Mouse (Mus musculus) heart, embryonic 11.5 days (tissue): ENCODE results near the gene Usp6nl. TPM values are rescaled to one million over a fixed set of nuclear protein-coding genes. Genes with fewer than 3 reads are reported as not detected.

Experiments used
- ATAC-seq: fragments of 200-750 bp; cut with Nextera tagmentation; replicated peaks from 2 replicates; pipeline ENCODE4 v1.8.0; 2017; ENCODE audit warnings: moderate library complexity; ENCODE audit not compliant: insufficient number of reproducible peaks, low FRiP score, low TSS enrichment
- H3K27ac ChIP-seq: fragments of 300-500 bp; sonication (generic); 2 replicates; pipeline ENCODE4 v1.5.1; 2014; ENCODE audit warnings: mild to moderate bottlenecking, low read depth, low read length
- H3K27me3 ChIP-seq: fragments of 300-500 bp; sonication (generic); 2 replicates; pipeline ENCODE4 v1.6.1; 2014; ENCODE audit warnings: mild to moderate bottlenecking, low read length, mixed read lengths; ENCODE audit not compliant: control insufficient read depth, insufficient read depth
- H3K36me3 ChIP-seq: fragments of 300-500 bp; sonication (generic); 2 replicates; pipeline ENCODE4 v1.6.1; 2014; ENCODE audit warnings: mild to moderate bottlenecking, low read length, moderate library complexity, mixed read lengths; ENCODE audit not compliant: control insufficient read depth, insufficient read depth
- H3K4me1 ChIP-seq: fragments of 300-500 bp; sonication (generic); 2 replicates; pipeline ENCODE4 v1.6.1; 2014; ENCODE audit warnings: low read length; ENCODE audit not compliant: control insufficient read depth, insufficient read depth
- H3K4me2 ChIP-seq: fragments of 300-500 bp; sonication (generic); 2 replicates; pipeline ENCODE4 v1.6.1; 2014; ENCODE audit warnings: mild to moderate bottlenecking, moderate library complexity
- H3K4me3 ChIP-seq: fragments of 300-500 bp; sonication (generic); 2 replicates; pipeline ENCODE4 v1.5.1; 2014; ENCODE audit warnings: low read depth, low read length
- H3K9ac ChIP-seq: fragments of 300-500 bp; sonication (generic); 2 replicates; pipeline ENCODE4 v1.6.1; 2014; ENCODE audit warnings: mild to moderate bottlenecking, low read depth, low read length, moderate library complexity
- H3K9me3 ChIP-seq: fragments of 300-500 bp; sonication (generic); replicated peaks from 2 replicates; pipeline ENCODE4 v1.6.1; 2016; ENCODE audit warnings: low read length; ENCODE audit not compliant: control insufficient read depth
- WGBS: fragments of 180-500 bp; shearing (Covaris S2); extraction: QIAGEN DNeasy Blood & Tissue Kit; methylation state at CpG from one replicate; pipeline ENCODE4 v1.1.7; 2014; ENCODE audit not compliant: insufficient replicate concordance; 5-methylcytosine and 5-hydroxymethylcytosine counted together
- polyA plus RNA-seq: library from polyadenylated mRNA; unstranded; fragments of >200 nt; fragmentation: Nextera tagmentation; extraction: Ambion mirVana; gene quantifications from 2 replicates; pipeline ENCODE4 v1.2.1, GENCODE M21; 2014

Gene Usp6nl
- polyA plus RNA-seq, 1 experiment from 2014 or later: 8.1 TPM

DNA sequence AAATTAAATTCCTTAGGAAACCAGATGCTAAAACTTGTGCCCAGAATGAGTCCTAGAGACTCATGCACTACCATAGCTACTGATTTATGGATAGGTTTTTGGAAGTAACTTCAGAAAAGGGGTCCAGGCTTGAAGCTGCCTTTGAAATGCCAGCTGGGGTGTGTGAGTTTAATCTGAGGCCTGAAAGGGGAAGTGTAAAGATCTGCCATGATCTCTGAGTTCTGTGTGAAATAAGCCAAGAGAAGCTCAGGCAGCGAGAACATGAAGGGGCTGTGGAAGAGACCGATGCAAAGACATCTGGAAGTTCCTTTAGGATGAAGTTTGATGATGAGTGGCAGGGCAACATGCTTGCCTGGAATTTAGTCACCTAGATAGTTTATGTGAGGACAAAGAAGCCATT lies 126.4 kb downstream of the Usp6nl start:
- Histone ChIP-seq H3K9ac (no peak overlapping the region), H3K36me3 (no peaks in the 10 kb centered on the region), H3K4me2 (no peak overlapping the region), H3K4me1 (peaks cover 9% of the 10 kb centered on the region), H3K27ac (no peak overlapping the region), H3K9me3 (no peaks in the 10 kb centered on the region), H3K27me3 (no peaks in the 10 kb centered on the region), H3K4me3 (no peak overlapping the region)
- 92% methylated on average over 2 of the region's 2 CpGs for whole genome bisulfite sequencing
- no peak for ATAC-seq

DNA sequence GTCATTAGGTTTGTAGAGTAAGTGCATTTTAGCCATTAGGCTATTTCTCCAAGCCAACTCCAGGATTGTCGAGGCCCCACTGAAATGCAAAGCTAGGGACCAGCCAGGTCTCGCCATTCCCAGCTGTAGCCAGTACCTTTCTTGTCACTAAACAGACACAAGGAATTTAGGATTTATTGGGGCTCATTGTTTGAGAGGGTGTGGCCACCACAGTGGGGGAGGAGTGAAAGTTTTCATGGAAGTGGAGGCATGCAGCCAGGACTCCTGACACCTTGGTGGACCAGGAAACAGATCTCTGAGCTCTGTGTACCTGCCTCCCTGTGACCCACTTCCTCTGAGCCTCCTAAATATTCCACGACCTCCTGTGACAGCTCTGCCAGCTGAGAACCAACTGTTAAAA lies 127.2 kb downstream of the Usp6nl start:
- no peak overlapping the region for H3K9ac ChIP-seq
- H3K4me2 ChIP-seq: no peak overlapping the region
- H3K4me1 ChIP-seq: peaks cover 7% of the 10 kb centered on the region
- H3K9me3 ChIP-seq: no peaks in the 10 kb centered on the region
- WGBS: 66% methylated on average over 3 of the region's 3 CpGs
- no peaks in the 10 kb centered on the region for H3K27me3 ChIP-seq
- H3K36me3 ChIP-seq: no peaks in the 10 kb centered on the region
- no peak for ATAC-seq
- no peak overlapping the region for H3K27ac ChIP-seq
- no peak overlapping the region for H3K4me3 ChIP-seq

DNA sequence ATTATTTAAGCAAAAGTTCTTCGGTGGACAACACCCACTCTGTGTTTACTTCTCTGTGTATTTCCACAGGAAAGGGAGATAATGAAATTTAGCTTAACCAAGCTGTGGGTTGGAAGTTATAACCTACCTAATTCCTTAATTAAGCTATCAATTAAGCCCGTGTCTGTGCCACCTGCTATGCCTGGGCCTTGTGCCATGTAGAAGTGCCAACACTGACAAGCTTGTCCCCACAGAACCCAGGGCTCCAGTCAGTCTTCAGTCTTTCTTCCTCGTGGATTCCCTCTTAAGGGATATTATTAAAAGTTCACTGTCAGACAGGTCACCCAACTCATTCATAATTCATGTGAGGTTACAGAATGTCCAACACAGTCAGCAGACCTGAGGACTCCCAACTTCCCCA lies 128.1 kb downstream of the Usp6nl start:
- Histone ChIP-seq H3K4me3 (no peak overlapping the region), H3K27me3 (no peaks in the 10 kb centered on the region), H3K4me2 (no peak overlapping the region), H3K9ac (no peak overlapping the region), H3K36me3 (no peaks in the 10 kb centered on the region), H3K4me1 (no peaks in the 10 kb centered on the region), H3K9me3 (no peaks in the 10 kb centered on the region), H3K27ac (no peak overlapping the region)
- no peak for ATAC-seq
- 82% methylated on average over 3 of the region's 3 CpGs for WGBS

DNA sequence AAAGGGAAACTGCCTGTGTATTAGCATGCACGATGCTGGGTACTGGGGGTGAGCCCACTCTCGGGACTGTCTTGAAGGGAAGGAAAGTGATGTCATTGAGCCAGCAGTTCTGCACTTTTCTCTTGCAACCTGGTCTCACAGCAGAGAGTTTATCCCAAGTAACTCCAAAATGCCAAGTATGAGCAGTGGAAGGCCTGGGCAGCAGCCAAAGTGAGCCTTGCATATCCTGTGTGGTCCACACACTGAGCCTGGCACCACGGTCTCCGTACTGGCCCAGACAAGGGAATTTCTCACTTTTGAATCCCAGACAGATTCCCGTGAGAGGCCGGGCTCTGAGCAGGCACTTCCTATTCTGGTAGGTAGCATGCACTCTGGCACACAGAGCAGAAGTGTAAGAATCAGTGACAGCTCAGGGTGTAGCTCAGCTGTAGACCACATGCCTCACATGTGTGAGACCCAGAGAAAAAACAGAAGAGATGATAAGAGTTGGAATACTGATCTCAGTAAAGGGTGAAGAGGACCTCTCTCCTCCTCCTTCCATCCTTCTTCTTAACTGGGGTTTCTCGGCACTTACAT lies 132.6 kb downstream of the Usp6nl start:
- peak; percentile 50; the same call in 1 of the 2 replicates for ATAC-seq
- no peaks in the 10 kb centered on the region for H3K9me3 ChIP-seq
- H3K4me2 ChIP-seq: no peak overlapping the region
- H3K4me3 ChIP-seq: no peak overlapping the region
- H3K27me3 ChIP-seq: no peaks in the 10 kb centered on the region
- 48% methylated on average over 7 of the region's 7 CpGs for WGBS
- H3K9ac ChIP-seq: no peak overlapping the region
- H3K27ac ChIP-seq: 0 out of 2 replicates have a peak overlapping the region, but pooled peaks have one; percentile 24
- no peaks in the 10 kb centered on the region for H3K4me1 ChIP-seq
- no peaks in the 10 kb centered on the region for H3K36me3 ChIP-seq

DNA sequence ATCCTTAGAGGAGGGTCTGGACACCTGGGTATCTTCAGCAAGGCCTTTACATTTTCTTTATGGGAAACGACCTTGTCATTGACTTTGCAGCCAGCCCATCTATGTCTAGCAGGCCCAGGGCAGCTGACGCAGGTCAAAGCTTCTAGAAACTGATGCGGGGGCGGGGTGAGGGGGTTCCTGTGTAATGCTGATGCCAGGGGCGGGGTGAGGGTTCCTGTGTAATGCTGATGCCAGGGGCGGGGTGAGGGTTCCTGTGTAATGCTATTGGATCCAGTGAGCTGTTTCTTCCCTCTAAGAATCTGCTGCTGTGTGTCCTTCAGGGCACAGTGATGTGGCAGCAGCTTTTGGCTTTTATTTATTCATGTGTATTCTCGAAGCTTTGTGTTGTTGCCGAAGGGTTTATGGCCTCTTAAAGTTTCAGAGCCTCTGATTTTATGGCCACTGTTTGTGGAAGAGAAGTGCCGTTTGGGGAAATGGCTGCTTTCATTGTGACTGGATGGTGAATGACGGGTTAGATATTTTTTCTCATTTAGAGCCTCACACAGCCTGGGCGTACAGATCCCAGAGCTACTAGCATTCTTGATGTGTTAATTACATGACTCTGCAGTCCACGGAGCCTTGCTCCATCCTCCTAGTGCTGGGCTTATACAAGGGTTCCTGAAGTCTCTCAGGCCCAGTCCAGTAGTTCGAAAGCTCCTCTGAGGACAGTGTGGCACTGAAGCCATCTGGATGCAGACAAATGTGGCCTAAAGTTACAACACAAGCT lies 137.0 kb downstream of the Usp6nl start:
- H3K27me3 ChIP-seq: no peaks in the 10 kb centered on the region
- no peak overlapping the region for H3K4me3 ChIP-seq
- H3K9me3 ChIP-seq: peaks cover 7% of the 10 kb centered on the region; the same call in 1 of the 2 replicates
- no peaks in the 10 kb centered on the region for H3K36me3 ChIP-seq
- no peak overlapping the region for H3K4me2 ChIP-seq
- H3K4me1 ChIP-seq: peaks cover 7% of the 10 kb centered on the region
- no peak for ATAC-seq
- no peak overlapping the region for H3K9ac ChIP-seq
- 65% methylated on average over 13 of the region's 13 CpGs for WGBS
- H3K27ac ChIP-seq: no peak overlapping the region

DNA sequence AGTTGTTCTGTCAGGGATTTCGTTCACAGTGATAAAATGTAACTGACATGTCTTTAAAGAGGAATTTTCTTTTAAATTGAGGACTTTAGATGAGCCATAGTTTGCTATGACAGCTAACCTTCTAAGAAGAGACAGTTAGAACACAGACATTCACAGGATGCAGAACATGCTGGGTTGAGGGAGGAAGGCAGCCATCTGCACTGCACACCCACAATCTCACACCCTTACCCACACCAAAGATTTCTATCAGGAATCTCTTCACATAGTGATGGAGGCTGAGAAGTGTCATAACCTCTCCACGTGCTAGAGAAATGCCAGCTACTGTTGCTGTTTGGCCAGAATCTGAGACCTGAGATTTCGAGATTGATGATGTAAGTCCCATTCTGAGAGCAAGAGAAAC lies 139.8 kb downstream of the Usp6nl start:
- H3K9me3 ChIP-seq: peaks cover 7% of the 10 kb centered on the region; the same call in 1 of the 2 replicates
- ATAC-seq: no peak
- WGBS: 84% methylated on average over 3 of the region's 3 CpGs
- no peak overlapping the region for H3K4me3 ChIP-seq
- H3K27me3 ChIP-seq: no peaks in the 10 kb centered on the region
- H3K4me1 ChIP-seq: peaks cover 9% of the 10 kb centered on the region
- H3K4me2 ChIP-seq: no peak overlapping the region
- no peaks in the 10 kb centered on the region for H3K36me3 ChIP-seq
- no peak overlapping the region for H3K27ac ChIP-seq
- no peak overlapping the region for H3K9ac ChIP-seq

DNA sequence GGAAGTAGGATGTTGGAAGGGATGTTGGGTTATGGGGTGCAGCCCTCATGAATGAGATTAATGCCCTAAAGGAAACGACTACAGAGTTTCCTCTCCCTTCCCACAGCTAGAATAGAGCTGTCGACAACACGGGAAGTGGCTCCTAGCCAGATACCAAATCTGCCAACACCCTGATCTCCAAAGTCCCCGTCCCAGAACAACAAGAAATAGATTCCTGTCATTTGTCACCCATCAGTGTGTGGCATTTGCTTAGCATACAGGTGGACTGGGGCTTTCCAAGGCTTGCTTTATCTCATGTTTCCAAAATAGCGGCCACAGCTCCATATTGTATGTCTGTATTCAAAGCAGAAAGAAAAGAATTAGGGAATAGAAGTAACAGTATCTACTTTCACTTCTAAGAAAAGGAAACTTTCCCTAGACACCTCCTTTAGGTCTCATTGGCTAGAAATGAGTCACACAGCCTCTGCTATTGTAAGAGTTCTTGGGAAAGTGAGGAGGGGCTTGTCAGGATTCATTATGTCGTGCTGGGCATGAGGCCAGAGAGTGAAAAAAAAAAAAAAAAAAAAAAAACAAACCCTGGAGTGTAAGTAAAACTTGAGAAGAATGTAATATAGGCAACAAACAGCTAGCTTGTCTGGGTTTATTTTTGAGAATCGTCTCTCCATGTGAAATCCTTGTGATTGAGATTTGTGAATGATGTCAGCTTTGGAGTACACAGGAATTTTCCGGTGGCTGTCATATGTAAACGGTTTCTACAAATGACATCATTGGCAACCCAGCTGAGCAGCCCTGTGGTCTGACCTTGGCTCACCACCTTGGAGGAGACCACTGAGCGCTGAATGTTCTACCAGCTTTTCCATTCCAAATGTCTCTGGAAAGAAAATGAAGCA lies 141.6 kb downstream of the Usp6nl start:
- peaks cover 7% of the 10 kb centered on the region; the same call in 1 of the 2 replicates for H3K9me3 ChIP-seq
- 0 out of 2 replicates have a peak, but pooled peaks have one; percentile 47 for ATAC-seq
- peak overlapping the region; percentile 35 for H3K4me2 ChIP-seq
- peak overlapping the region; percentile 75 for H3K27ac ChIP-seq
- no peaks in the 10 kb centered on the region for H3K27me3 ChIP-seq
- H3K4me1 ChIP-seq: peaks cover 9% of the 10 kb centered on the region
- no peak overlapping the region for H3K9ac ChIP-seq
- no peaks in the 10 kb centered on the region for H3K36me3 ChIP-seq
- 34% methylated on average over 10 of the region's 10 CpGs for WGBS
- H3K4me3 ChIP-seq: no peak overlapping the region

DNA sequence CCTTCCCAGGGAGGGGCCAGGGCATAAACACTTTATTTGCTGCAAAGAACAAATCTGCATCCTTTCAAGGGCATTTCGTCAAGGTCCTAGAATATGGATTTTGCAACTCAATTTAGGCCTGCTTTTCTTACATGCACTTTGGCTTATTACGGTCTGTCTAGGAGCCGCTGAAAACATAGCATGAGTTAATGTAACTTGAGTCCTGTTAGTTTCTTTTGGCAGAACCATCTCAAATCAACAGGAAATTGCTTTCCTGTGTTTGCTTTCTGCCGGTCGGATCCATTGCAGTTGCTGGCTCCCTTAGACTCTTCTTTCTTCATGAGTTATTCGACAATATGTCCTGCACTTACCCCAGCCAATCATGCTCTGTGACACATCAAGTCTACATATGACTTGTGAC lies 143.9 kb downstream of the Usp6nl start:
- Histone ChIP-seq H3K27me3 (no peaks in the 10 kb centered on the region), H3K27ac (no peak overlapping the region), H3K9ac (no peak overlapping the region), H3K4me1 (peaks cover 12% of the 10 kb centered on the region), H3K4me2 (no peak overlapping the region), H3K4me3 (no peak overlapping the region), H3K9me3 (peaks cover 7% of the 10 kb centered on the region; the same call in 1 of the 2 replicates), H3K36me3 (no peaks in the 10 kb centered on the region)
- 74% methylated on average over 6 of the region's 6 CpGs for WGBS
- ATAC-seq: no peak
